Comparison of ENCODE assay signal across 26 mouse cellular contexts in the genomic region with DNA sequence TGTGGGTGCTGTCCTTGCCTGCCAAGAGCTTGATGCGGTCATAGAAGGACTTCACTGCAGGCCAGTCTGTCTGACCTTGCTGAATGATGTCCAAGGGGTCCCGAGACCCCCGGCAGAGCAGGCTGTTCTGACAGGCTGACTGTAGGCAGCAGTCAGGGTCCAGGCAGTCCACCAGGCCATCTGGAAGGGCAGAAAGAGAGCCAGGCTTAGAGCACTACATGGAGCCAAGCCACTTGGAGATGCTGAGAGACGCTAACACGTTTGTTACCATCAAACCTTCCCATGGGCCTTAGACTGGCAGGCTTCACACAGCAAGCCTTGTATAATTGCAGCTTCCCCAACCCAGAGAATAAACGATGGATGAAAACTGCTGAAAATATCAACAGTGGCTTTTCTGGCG.
"Had no signal": no experiment of that assay in that cellular context is flagged by ENCODE, and none has a peak within 500 bp of the region (broad histone marks: within the 10 kb centered on the region; RNA-seq: fewer than 3 reads in every experiment).

No protein-coding gene starts in this region.

- H3K4me2 ChIP-seq: heart, embryonic 12.5 days; hindbrain, embryonic 13.5 days; intestine, embryonic 15.5 days; limb, embryonic 12.5 days; liver, embryonic 11.5 days; liver, embryonic 13.5 days; liver, embryonic 15.5 days had no signal

- H3K27ac ChIP-seq: gastrocnemius, adult 2 months; heart, embryonic 10.5 days; hindbrain, embryonic 10.5 days; hindbrain, embryonic 13.5 days; intestine, embryonic 15.5 days; layer of hippocampus, adult 2 months; left cerebral cortex, adult 2 months; limb, embryonic 10.5 days; limb, embryonic 12.5 days; liver, embryonic 13.5 days; liver, embryonic 15.5 days had no signal

- H3K4me3 ChIP-seq: gastrocnemius, adult 2 months; heart, embryonic 10.5 days; heart, embryonic 12.5 days; hindbrain, embryonic 10.5 days; hindbrain, embryonic 13.5 days; intestine, embryonic 15.5 days; layer of hippocampus, adult 2 months; left cerebral cortex, adult 2 months; limb, embryonic 10.5 days; limb, embryonic 12.5 days; liver, embryonic 13.5 days; liver, embryonic 15.5 days had no signal

- H3K36me3 ChIP-seq: heart, embryonic 10.5 days; heart, embryonic 12.5 days; hindbrain, embryonic 10.5 days; intestine, embryonic 15.5 days; limb, embryonic 10.5 days; limb, embryonic 12.5 days; liver, embryonic 13.5 days; liver, embryonic 15.5 days had no signal

- H3K9ac ChIP-seq: heart, embryonic 12.5 days; hindbrain, embryonic 13.5 days; intestine, embryonic 15.5 days; limb, embryonic 12.5 days; liver, embryonic 13.5 days; liver, embryonic 15.5 days had no signal

- H3K4me1 ChIP-seq: heart, embryonic 10.5 days; heart, embryonic 12.5 days; intestine, embryonic 15.5 days; limb, embryonic 10.5 days; liver, embryonic 13.5 days; liver, embryonic 15.5 days had no signal

- ATAC-seq: inflammation-experienced regulatory T-cells, adult 6 months; intestine, embryonic 15.5 days; intestine, postnatal 0 days had no signal

- DNase-seq: gastrocnemius, adult 2 months; gastrocnemius, postnatal 10 days; gastrocnemius, postnatal 25 days; heart, adult 18-20 months; heart, postnatal 10 days; heart, postnatal 4 days; kidney, adult 18-20 months; kidney, adult 8-10 months; kidney, postnatal 10 days; kidney, postnatal 25 days; kidney, postnatal 4 days; liver; liver, embryonic 13.5 days had no signal

- H3K27me3 ChIP-seq: hindbrain, embryonic 13.5 days; intestine, embryonic 15.5 days; liver, embryonic 13.5 days; liver, embryonic 15.5 days had no signal

- H3K9me3 ChIP-seq: heart, embryonic 10.5 days; heart, embryonic 12.5 days; hindbrain, embryonic 10.5 days; hindbrain, embryonic 13.5 days; intestine, embryonic 15.5 days; limb, embryonic 10.5 days; limb, embryonic 12.5 days; liver, embryonic 13.5 days; liver, embryonic 15.5 days had no signal
